Mouse (Mus musculus) mouse trophoblast stem cell (cell line): ENCODE measurements around the gene Arhgap15.

Experiments used
- in situ Hi-C, 2 experiments: fragments of 300-500 bp; cut with MseI, MboI; formaldehyde crosslinking; loops; 2 replicates in 1 of 2; 3 replicates in 1 of 2; pipeline ENCODE4 v1.15.1; 2025

Arhgap15 gene

GRCm38 (mm10) chr2:44105198-44105555, 356.6 kb downstream of the Arhgap15 start:
- in situ Hi-C loops: no loop called here

- in situ Hi-C loops: no loop called here
Measured at GRCm38 (mm10) chr2:44106359-44106758, 357.7 kb downstream of the Arhgap15 start.

GRCm38 (mm10) chr2:44111276-44111675, 362.7 kb downstream of the Arhgap15 start:
- in situ Hi-C loops: no loop called here

- in situ Hi-C loops: no loop called here
Measured at GRCm38 (mm10) chr2:44112990-44113798, 364.6 kb downstream of the Arhgap15 start.

GRCm38 (mm10) chr2:44114296-44114695, 365.7 kb downstream of the Arhgap15 start:
- in situ Hi-C loops: no loop called here

GRCm38 (mm10) chr2:44121162-44121561, 372.5 kb downstream of the Arhgap15 start:
- in situ Hi-C loops: no loop called here

GRCm38 (mm10) chr2:44123246-44123645, 374.6 kb downstream of the Arhgap15 start:
- in situ Hi-C loops: no loop called here

- in situ Hi-C loops: no loop called here
Measured at GRCm38 (mm10) chr2:44124093-44124492, 375.5 kb downstream of the Arhgap15 start.

- in situ Hi-C loops: no loop called here
Measured at GRCm38 (mm10) chr2:44124683-44125082, 376.1 kb downstream of the Arhgap15 start.

- in situ Hi-C loops: no loop called here
Measured at GRCm38 (mm10) chr2:44126044-44126695, 377.5 kb downstream of the Arhgap15 start.

GRCm38 (mm10) chr2:44129533-44129932, 380.9 kb downstream of the Arhgap15 start:
- in situ Hi-C loops: no loop called here

- in situ Hi-C loops: no loop called here
Measured at GRCm38 (mm10) chr2:44131271-44131670, 382.6 kb downstream of the Arhgap15 start.

GRCm38 (mm10) chr2:44134796-44135195, 386.2 kb downstream of the Arhgap15 start:
- in situ Hi-C loops: no loop called here

- in situ Hi-C loops: no loop called here
Measured at GRCm38 (mm10) chr2:44140455-44140854, 391.8 kb downstream of the Arhgap15 start.

- in situ Hi-C loops: no loop called here
Measured at GRCm38 (mm10) chr2:44142152-44142551, 393.5 kb downstream of the Arhgap15 start.

GRCm38 (mm10) chr2:44142611-44143010, 394.0 kb downstream of the Arhgap15 start:
- in situ Hi-C loops: no loop called here

GRCm38 (mm10) chr2:44146124-44146981, 397.7 kb downstream of the Arhgap15 start:
- in situ Hi-C loops: no loop called here

GRCm38 (mm10) chr2:44147486-44147885, 398.9 kb downstream of the Arhgap15 start:
- in situ Hi-C loops: no loop called here

- in situ Hi-C loops: no loop called here
Measured at GRCm38 (mm10) chr2:44147971-44148370, 399.3 kb downstream of the Arhgap15 start.

- in situ Hi-C loops: no loop called here
Measured at GRCm38 (mm10) chr2:44148550-44149100, 400.0 kb downstream of the Arhgap15 start.

- in situ Hi-C loops: no loop called here
Measured at GRCm38 (mm10) chr2:44152301-44152700, 403.7 kb downstream of the Arhgap15 start.

GRCm38 (mm10) chr2:44160358-44160757, 411.7 kb downstream of the Arhgap15 start:
- in situ Hi-C loops: no loop called here
